Mouse (Mus musculus) cerebellum, adult (tissue): ENCODE results near the gene Clcnkb.
A peak's percentile ranks its signal among the peaks of the same experiment; 100 is the strongest.

ENCODE experiments used
- ATAC-seq: cut with Nextera tagmentation; 2 replicates; pipeline ENCODE4 v1.9.2; 2017; ENCODE audit warnings: mild to moderate bottlenecking, moderate library complexity, mixed read lengths; ENCODE audit not compliant: insufficient number of reproducible peaks, low FRiP score, low TSS enrichment

Clcnkb gene

GRCm38 (mm10) chr4:141415924-141416323 lies at the start of gene Clcnkb:
Gene Clcnkb, minus strand, starts transcription at chr4:141416014.
- ATAC-seq, result no peak

GRCm38 (mm10) chr4:141464722-141465121 lies 48.9 kb upstream of the Clcnkb start:
- no peak for ATAC-seq

DNA sequence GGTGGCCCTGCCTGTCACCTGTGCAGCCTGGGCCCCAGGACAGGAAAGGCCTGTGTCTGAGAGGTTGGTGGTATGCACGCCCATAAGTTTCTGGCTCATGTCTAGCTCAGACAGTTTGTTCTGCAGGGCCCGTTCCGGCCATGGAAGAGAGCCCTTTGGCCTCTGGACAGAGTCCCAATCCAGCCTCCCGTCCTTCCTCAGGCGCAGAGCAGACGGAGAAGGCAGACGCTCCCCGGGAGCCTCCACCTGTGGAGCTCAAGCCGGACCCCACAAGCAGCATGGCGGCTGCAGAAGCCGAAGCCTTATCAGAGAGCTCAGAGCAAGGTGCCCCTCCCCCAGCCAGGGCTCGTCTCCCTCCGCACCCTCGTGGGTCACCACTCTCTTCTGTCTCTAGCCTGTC lies 47.7 kb upstream of the Clcnkb start:
- no peak for ATAC-seq

- no peak for ATAC-seq
Measured at GRCm38 (mm10) chr4:141461576-141461975, 45.8 kb upstream of the Clcnkb start.

- ATAC-seq, result no peak
Measured at GRCm38 (mm10) chr4:141461088-141461487, 45.3 kb upstream of the Clcnkb start.

DNA sequence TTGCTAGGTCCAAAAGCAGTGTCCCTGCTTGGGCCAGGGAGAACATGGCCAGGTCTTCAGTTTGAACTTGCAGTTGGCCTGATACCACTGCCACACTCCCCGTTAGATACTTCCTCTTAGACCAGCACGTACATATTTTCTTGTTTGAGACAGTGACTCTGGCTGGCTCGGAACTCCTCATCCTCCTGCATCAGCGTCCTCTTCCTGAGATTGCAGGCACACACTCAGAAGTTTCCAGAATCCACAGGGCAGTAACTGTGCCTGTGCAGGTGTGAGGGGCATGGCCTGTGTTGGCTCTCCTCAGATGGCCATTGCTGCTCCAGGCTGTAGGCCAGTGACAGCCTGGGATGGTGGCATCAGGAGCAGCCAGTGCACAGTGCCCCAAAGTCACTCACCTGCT lies 44.7 kb upstream of the Clcnkb start:
- ATAC-seq, result no peak

GRCm38 (mm10) chr4:141459766-141460165 lies 44.0 kb upstream of the Clcnkb start:
- ATAC-seq, result no peak

GRCm38 (mm10) chr4:141458888-141459287 lies 43.1 kb upstream of the Clcnkb start:
- no peak for ATAC-seq

DNA sequence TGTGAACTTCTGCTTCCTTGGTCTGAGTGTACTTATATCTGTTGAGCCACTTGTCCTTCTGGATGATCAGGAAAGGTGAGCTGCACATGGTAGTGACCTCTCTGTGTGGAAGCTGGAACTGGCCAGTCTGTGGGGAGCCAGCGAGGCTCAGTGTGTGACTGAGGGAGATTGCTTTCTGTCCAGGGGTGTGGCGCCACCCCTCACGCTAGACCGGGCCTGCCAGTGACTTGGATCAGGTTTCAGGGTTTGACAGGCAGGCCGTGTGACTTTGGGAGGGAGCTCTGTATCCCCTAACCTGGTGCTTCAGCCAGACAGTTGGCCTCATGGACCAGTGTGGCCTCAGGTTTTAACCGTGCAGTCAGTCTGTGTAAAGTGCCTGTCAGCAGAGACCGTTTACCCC lies 42.4 kb upstream of the Clcnkb start:
- no peak for ATAC-seq

DNA sequence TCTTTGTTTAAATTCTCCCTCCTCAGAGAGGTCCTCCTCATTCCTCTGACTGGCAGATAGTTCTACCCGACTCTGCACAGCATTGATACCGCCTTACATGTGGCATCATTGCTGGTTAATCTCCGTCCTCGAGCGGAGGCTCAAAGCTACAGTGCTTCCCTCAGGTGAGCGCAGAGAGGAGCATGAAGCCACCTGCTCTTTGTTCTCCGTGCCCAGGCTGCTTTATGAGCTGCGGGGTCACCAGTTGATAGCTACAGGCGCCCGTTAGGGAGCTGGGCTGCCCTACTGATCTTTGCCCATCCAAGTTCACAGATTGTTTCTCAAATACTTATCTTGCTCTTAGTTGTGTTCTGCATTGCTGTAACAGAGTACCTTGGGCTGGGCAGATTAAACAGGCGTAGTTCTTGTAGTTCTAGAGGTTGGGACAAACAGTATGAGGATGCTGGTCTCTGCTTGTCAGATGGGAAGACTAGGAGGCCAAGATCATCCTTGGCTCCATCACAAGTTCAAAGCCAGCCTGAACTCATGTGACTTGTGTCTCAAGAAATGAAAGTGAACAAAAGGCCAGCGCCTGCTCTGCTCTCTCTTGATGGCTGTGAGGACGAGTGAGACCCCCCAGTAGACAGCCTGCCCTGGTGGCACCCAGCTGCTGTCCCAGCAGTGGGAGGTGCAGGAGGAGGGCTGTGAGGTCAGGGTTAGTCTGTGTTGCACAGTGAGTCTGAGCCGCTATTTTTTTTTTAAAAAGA lies 40.6 kb upstream of the Clcnkb start:
- ATAC-seq, result no peak

DNA sequence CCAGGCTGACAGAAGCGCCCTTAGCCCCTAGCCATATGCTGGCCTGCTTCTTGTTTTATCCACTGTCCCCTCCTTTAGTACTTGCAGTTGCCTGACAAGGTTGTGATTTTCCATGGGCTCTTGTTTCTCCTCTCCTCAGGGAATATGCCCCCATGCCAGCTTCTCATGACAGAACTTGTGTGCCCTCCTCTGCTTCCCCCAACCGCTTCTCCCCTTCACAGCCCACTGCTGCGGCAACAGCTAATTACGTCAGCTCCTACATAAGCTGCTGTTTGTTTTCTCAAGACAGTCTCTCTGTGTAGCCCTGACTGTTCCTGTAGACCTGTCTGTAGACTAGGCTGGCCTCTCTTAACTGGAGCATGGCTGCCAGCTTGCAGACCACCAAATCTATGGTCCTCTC lies 39.7 kb upstream of the Clcnkb start:
- no peak for ATAC-seq

GRCm38 (mm10) chr4:141454581-141455350 lies 39.0 kb upstream of the Clcnkb start:
- ATAC-seq, result no peak

GRCm38 (mm10) chr4:141451916-141452450 lies 36.2 kb upstream of the Clcnkb start:
- ATAC-seq, result no peak

- ATAC-seq, result no peak
Measured at GRCm38 (mm10) chr4:141451251-141451650, 35.4 kb upstream of the Clcnkb start.

GRCm38 (mm10) chr4:141446211-141446610 lies 30.4 kb upstream of the Clcnkb start:
- ATAC-seq, result no peak

GRCm38 (mm10) chr4:141445328-141445720 lies 29.5 kb upstream of the Clcnkb start:
- ATAC-seq, result no peak

DNA sequence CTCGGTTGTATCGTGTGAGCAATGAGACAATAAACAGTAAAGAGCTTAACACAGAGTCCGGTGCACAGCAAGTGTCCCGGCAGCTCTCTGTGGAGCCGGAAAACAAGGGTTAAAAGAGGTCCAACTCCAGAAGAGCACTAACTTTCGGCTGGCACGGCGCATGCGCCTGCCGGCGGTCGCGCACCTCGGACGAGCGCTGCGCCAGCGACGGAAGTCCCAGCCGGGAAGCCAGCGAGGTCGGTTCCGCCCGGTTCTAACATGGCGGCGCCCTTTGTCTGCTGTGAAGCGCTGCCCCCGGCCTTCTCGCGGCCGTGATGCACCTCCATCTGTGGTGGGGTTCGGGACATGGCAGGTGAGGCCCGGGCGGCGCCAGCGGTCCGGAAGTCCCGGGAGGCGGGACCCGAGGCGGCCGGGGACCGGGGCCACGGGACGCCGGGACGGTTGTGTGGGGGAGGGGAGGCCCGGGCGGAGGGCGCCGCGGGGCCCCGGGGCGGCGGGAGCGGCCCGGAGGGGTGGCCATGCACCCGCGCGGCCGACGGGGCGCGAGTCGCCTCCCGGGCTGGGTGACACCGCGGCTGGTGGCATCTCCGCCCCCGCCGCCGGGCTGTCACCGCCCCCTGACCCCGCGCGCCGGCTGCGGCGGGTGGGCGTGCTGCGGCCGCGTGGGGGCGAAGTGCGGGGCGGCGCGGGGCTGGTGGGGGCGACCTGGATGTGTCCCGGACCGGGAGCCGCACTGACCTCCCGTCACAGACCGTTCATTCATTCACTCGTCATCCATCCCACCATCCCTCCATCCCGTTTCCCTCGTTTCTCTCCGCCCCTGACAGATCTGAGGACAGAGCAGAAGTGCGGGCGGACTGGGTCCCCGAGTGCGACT lies 28.9 kb upstream of the Clcnkb start, which contains the start of gene Zbtb17:
TSS of gene Zbtb17 (plus strand) at position 204 of the 877 bp plus-strand sequence.
- peak; percentile 84 for ATAC-seq

- ATAC-seq, result no peak
Measured at GRCm38 (mm10) chr4:141443641-141444429, 28.0 kb upstream of the Clcnkb start.

DNA sequence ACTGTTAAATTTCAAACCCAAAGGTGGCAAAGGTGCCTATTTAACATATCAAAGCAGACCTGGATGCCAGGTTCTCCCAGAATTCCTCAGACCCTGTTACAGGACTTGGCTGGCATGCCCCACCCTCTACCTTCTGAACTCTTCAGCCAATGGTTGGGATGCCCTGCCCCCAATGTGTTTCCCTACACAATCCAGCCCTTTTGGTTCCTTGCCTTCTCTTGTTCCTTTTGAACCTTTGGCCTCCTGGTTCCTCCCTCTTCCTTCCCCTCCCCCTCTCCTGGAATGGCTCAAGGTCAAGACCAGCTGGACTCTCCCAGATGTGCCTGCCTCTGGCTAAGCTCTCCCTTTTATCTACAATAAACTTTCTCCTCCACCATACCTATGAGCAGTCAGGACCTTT lies 25.1 kb upstream of the Clcnkb start:
- no peak for ATAC-seq
